Mouse (Mus musculus) heart, adult 2 months (tissue): ENCODE measurements around the gene Dnajc11. TPM values are rescaled to one million over a fixed set of nuclear protein-coding genes. Genes with fewer than 3 reads are reported as not detected.

Experiments used
- DNase-seq, 2 experiments: peaks; one replicate each; pipeline ENCODE4 v3.0.0; 2021
- H3K27ac ChIP-seq: fragments of 200-600 bp; 2 replicates; pipeline ENCODE4 v1.8.1; 2022
- H3K27me3 ChIP-seq: fragments of 200-500 bp; 2 replicates; pipeline ENCODE4 v1.6.1; 2012; ENCODE audit warnings: mild to moderate bottlenecking, low read length, inconsistent platforms, mixed read lengths; ENCODE audit not compliant: control insufficient read depth, insufficient read depth
- H3K36me3 ChIP-seq: fragments of 200-500 bp; 2 replicates; pipeline ENCODE4 v1.6.1; 2012; ENCODE audit warnings: low read length, inconsistent platforms; ENCODE audit not compliant: control insufficient read depth, insufficient read depth
- H3K4me1 ChIP-seq: fragments of 200-500 bp; 2 replicates; pipeline ENCODE4 v1.6.1; 2011; ENCODE audit warnings: low read length; ENCODE audit not compliant: control insufficient read depth, insufficient read depth
- H3K4me3 ChIP-seq: fragments of 200-600 bp; 2 replicates; pipeline ENCODE4 v1.8.1; 2022
- H3K79me2 ChIP-seq: fragments of 200-500 bp; replicated peaks from 2 replicates; pipeline ENCODE4 v1.6.1; 2012; ENCODE audit warnings: mild to moderate bottlenecking, inconsistent platforms, low read length, moderate library complexity, mixed read lengths; ENCODE audit not compliant: control insufficient read depth, insufficient read depth
- H3K9ac ChIP-seq: fragments of 200-500 bp; 2 replicates; pipeline ENCODE4 v1.6.1; 2012; ENCODE audit warnings: low read depth, mild to moderate bottlenecking, control low read depth, inconsistent platforms, low read length, mixed read lengths
- CTCF ChIP-seq: fragments of 200-600 bp; IDR thresholded peaks from 2 replicates; pipeline ENCODE4 v1.8.1; 2022; ENCODE audit warnings: antibody characterized with exemption, mild to moderate bottlenecking, moderate library complexity
- EP300 ChIP-seq: fragments of 200-500 bp; IDR thresholded peaks from 2 replicates; pipeline ENCODE4 v1.6.1; 2011; ENCODE audit warnings: low read depth, low read length, control low read depth; ENCODE audit not compliant: insufficient read depth
- POLR2A ChIP-seq: fragments of 200-500 bp; IDR thresholded peaks from 2 replicates; pipeline ENCODE4 v1.6.1; 2011; ENCODE audit warnings: mild to moderate bottlenecking, low read depth, low read length, control low read depth; ENCODE audit not compliant: insufficient read depth
- WGBS: fragments of 180-500 bp; shearing (Covaris S2); methylation state at CpG from one replicate; pipeline ENCODE4 v1.1.7; 2018; 5-methylcytosine and 5-hydroxymethylcytosine counted together
- intact Hi-C: fragments of 180-260 bp; cut with DNase I; formaldehyde crosslinking; loops from one replicate; pipeline ENCODE4 v1.15.1; 2025
- polyA plus RNA-seq: library from polyadenylated mRNA; depleted of rRNA; stranded (reverse); fragments of >200 nt; gene quantifications from 2 replicates; pipeline ENCODE4 v1.2.3, GENCODE M21; 2012; rRNA removed
- total RNA-seq, 2 experiments: library from RNA; stranded (reverse); gene quantifications; 2 replicates each; pipeline ENCODE4 v1.2.3; 2021

Gene Dnajc11
- total and polyA plus RNA-seq, 3 experiments, result 55.9 to 84.3 (median 71.0) TPM

DNA sequence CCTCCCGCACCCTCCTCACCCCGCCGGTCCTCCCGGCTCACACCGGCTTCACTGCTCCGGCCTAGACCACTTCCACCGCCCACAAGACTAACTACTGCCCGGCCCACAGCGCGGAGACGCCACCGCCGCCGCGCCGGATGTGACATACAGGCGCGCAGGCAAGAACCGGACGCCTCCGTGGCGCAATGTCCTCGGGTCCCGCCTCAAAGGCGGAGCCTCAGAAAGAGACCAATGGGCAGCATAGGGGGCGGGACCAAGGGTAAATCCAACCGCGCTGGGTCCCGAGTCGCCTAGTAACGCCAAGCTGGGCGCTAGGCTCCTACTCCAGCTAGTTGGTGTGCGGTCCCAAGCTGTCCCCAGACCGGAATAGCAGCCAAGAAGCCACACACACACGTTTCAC is 94.0 kb downstream of the Dnajc11 start, which contains the start of gene Zbtb48:
TSS of gene Zbtb48 (minus strand) at position 148 of the 400 bp plus-strand sequence.
- no peaks in the 10 kb centered on the region for H3K27me3 ChIP-seq
- peak within 1 kb of the TSS; percentile 79 for H3K27ac ChIP-seq
- peak; percentile 96 to 99 for DNase-seq
- H3K4me3 ChIP-seq, result peak within 1 kb of the TSS; percentile 78
- TF ChIP-seq EP300, result 0 out of 2 replicates have a peak, but pooled peaks have one; percentile 69
- TF ChIP-seq POLR2A, result peak; percentile 88
- no peak for TF ChIP-seq CTCF
- intact Hi-C loops, result loop anchor here (2.0 to 10.0 kb wide), 2 partner anchors 47 to 267 kb away; partner anchors contain the start of genes Hes3 and Icmt
- H3K79me2 ChIP-seq, result no peaks in the 10 kb centered on the region
- peak within 1 kb of the TSS; percentile 89 for H3K9ac ChIP-seq
- peaks cover 11% of the 10 kb centered on the region for H3K4me1 ChIP-seq
- no peaks in the 10 kb centered on the region for H3K36me3 ChIP-seq
- under 1% methylated on average over 34 of the region's 35 CpGs for WGBS

GRCm38 (mm10) chr4:152028456-152028855 is 95.0 kb downstream of the Dnajc11 start:
- Histone ChIP-seq H3K4me3 (no peak overlapping the region), H3K4me1 (peaks cover 11% of the 10 kb centered on the region), H3K27ac (no peak overlapping the region), H3K9ac (no peak overlapping the region), H3K79me2 (no peaks in the 10 kb centered on the region), H3K27me3 (no peaks in the 10 kb centered on the region), H3K36me3 (no peaks in the 10 kb centered on the region)
- DNase-seq, result no peak
- WGBS, result 57% methylated on average over 15 of the region's 15 CpGs
- intact Hi-C loops, result loop anchor here (10.0 kb wide), 1 partner anchor 266 kb away; the partner anchor contains the start of genes Hes3 and Icmt
- no peak for TF ChIP-seq CTCF
- TF ChIP-seq EP300, result no peak
- TF ChIP-seq POLR2A, result no peak

- 36% methylated on average over 5 of the region's 5 CpGs for WGBS
- intact Hi-C loops, result loop anchor here (10.0 kb wide), 1 partner anchor 266 kb away; the partner anchor contains the start of genes Hes3 and Icmt
- peaks cover 11% of the 10 kb centered on the region for H3K4me1 ChIP-seq
- TF ChIP-seq CTCF (peak; percentile 70), POLR2A (no peak)
- H3K27ac ChIP-seq, result no peak overlapping the region
- H3K36me3 ChIP-seq, result no peaks in the 10 kb centered on the region
- H3K9ac ChIP-seq, result no peak overlapping the region
- no peak for DNase-seq
- no peaks in the 10 kb centered on the region for H3K79me2 ChIP-seq
- no peaks in the 10 kb centered on the region for H3K27me3 ChIP-seq
- H3K4me3 ChIP-seq, result no peak overlapping the region
Measured at GRCm38 (mm10) chr4:152029087-152029486, 95.6 kb downstream of the Dnajc11 start.

GRCm38 (mm10) chr4:152029997-152030396 is 96.5 kb downstream of the Dnajc11 start:
- no peak overlapping the region for H3K27ac ChIP-seq
- intact Hi-C loops, result loop anchor here (10.0 kb wide), 1 partner anchor 265 kb away; the partner anchor contains the start of genes Hes3 and Icmt
- TF ChIP-seq EP300, result no peak
- no peak for TF ChIP-seq CTCF
- TF ChIP-seq POLR2A, result no peak
- no peaks in the 10 kb centered on the region for H3K36me3 ChIP-seq
- peaks cover 11% of the 10 kb centered on the region for H3K4me1 ChIP-seq
- no peaks in the 10 kb centered on the region for H3K27me3 ChIP-seq
- no peak for DNase-seq
- H3K4me3 ChIP-seq, result no peak overlapping the region
- H3K79me2 ChIP-seq, result no peaks in the 10 kb centered on the region
- 79% methylated on average over 4 of the region's 4 CpGs for WGBS
- no peak overlapping the region for H3K9ac ChIP-seq

Other genes starting within 250 kb of the Dnajc11 start
- gene Camta1, start 71.8 kb upstream of the Dnajc11 start, total RNA-seq, result 100 to 1,000 TPM; 208 to 234 TPM
- 39.4 and 75.3 TPM in 2 replicates for gene Camta1, start 71.8 kb upstream of the Dnajc11 start, polyA plus RNA-seq
- gene Thap3, start 55.3 kb downstream of the Dnajc11 start, total RNA-seq, result 10 to 100 TPM; 12.0 to 13.5 TPM
- 20.8 and 27.6 TPM in 2 replicates for gene Thap3, start 55.3 kb downstream of the Dnajc11 start, polyA plus RNA-seq
- gene Phf13, start 62.6 kb downstream of the Dnajc11 start, total RNA-seq, result 1 to 10 TPM; 4.5 to 4.8 TPM
- gene Phf13, start 62.6 kb downstream of the Dnajc11 start, polyA plus RNA-seq, result 3.0 and 3.7 TPM in 2 replicates
- gene Klhl21, start 75.1 kb downstream of the Dnajc11 start, total RNA-seq, result 10 to 100 TPM; 69.9 to 93.5 TPM
- gene Klhl21, start 75.1 kb downstream of the Dnajc11 start, polyA plus RNA-seq, result 50.4 and 56.2 TPM in 2 replicates
- gene Zbtb48, start 94.0 kb downstream of the Dnajc11 start, total RNA-seq, result 1 to 10 TPM; 4.3 to 5.6 TPM
- 5.0 and 8.8 TPM in 2 replicates for gene Zbtb48, start 94.0 kb downstream of the Dnajc11 start, polyA plus RNA-seq
- under 1 TPM; 0.08 to 0.11 TPM for gene Tas1r1, start 104.9 kb downstream of the Dnajc11 start, total RNA-seq
- gene Tas1r1, start 104.9 kb downstream of the Dnajc11 start, polyA plus RNA-seq, result 0.08 TPM in 1 of 2 replicates, not detected in the other
- 1 to 10 TPM; 9.7 to 9.8 TPM for gene Nol9, start 105.6 kb downstream of the Dnajc11 start, total RNA-seq
- gene Nol9, start 105.6 kb downstream of the Dnajc11 start, polyA plus RNA-seq, result 7.3 and 9.7 TPM in 2 replicates
- gene Plekhg5, start 138.8 kb downstream of the Dnajc11 start, total RNA-seq, result 10 to 100 TPM; 11.5 to 16.7 TPM
- 20.3 and 20.5 TPM in 2 replicates for gene Plekhg5, start 138.8 kb downstream of the Dnajc11 start, polyA plus RNA-seq
- 1 to 10 TPM; 1.4 to 2.4 TPM for gene Tnfrsf25, start 182.2 kb downstream of the Dnajc11 start, total RNA-seq
- 6.1 and 7.4 TPM in 2 replicates for gene Tnfrsf25, start 182.2 kb downstream of the Dnajc11 start, polyA plus RNA-seq
- 1 to 10 TPM; 2.4 to 2.5 TPM for gene Espn, start 218.7 kb downstream of the Dnajc11 start, total RNA-seq
- gene Espn, start 218.7 kb downstream of the Dnajc11 start, polyA plus RNA-seq, result 2.7 and 3.2 TPM in 2 replicates
- gene Hes2, start 225.2 kb downstream of the Dnajc11 start, total RNA-seq, result not detected
- not detected in 2 replicates for gene Hes2, start 225.2 kb downstream of the Dnajc11 start, polyA plus RNA-seq
- gene Acot7, start 244.4 kb downstream of the Dnajc11 start, total RNA-seq, result 10 to 100 TPM; 58.1 to 64.8 TPM
- 51.7 and 65.0 TPM in 2 replicates for gene Acot7, start 244.4 kb downstream of the Dnajc11 start, polyA plus RNA-seq